Mouse (Mus musculus) gastrocnemius, postnatal 4 days (tissue): ENCODE measurements around the gene Ttf1. TPM values are rescaled to one million over a fixed set of nuclear protein-coding genes. Genes with fewer than 3 reads are reported as not detected.

Experiments used
- DNase-seq, 2 experiments: peaks; one replicate each; pipeline ENCODE4 v3.0.0; 2021 to 2022; ENCODE audit warnings: low spot score in 2 of 2, mixed read lengths in 2 of 2
- total RNA-seq, 2 experiments: library from RNA; stranded (reverse); gene quantifications; 2 replicates each; pipeline ENCODE4 v1.2.3; 2021

Ttf1 gene
- total RNA-seq, 2 experiments from 2014 or later, result 7.2 to 8.8 TPM

- DNase-seq, result no peak
These were observed 64.5 kb downstream of the Ttf1 start for GRCm38 (mm10) chr2:29124571-29124935.

DNA sequence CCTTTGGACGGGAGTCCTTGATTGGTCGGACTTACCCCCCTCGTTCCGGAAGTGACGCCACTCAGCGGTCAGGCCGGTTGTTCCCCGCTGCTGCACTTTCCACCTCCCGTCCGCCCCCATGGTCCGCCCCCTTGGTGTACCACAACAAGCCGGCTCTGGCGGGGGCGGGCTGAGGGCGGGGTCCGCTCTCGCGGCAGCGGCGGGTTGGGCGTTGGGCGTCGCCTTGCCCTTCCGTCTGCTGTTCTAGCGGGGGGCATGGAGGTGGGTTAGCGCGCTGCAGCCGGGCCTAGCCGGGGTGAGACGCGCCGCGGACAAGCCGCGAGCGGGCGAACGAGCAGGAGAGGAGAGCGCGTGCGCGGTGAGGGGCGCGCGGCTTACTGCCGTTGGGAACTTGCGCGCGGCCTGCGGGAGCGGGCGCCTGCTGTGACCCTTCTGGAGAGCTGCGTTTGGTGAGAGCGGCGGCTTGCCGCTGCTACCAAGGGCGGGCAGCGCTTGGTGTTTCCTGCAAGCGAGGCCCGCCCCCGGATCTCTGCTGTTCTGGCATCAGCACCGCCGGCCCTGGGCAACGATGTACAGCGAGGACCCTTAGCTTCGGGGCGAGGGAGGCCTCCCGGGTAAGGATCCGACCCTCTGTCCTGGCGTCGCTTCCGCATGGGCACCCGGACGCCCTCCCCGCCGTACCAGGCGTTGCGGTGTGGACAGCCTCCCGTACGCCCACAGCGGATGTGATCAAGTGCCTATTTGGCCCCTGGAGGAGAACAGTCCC, 65.1 kb downstream of the Ttf1 start:
- peak; percentile 95 to 99 for DNase-seq

DNA sequence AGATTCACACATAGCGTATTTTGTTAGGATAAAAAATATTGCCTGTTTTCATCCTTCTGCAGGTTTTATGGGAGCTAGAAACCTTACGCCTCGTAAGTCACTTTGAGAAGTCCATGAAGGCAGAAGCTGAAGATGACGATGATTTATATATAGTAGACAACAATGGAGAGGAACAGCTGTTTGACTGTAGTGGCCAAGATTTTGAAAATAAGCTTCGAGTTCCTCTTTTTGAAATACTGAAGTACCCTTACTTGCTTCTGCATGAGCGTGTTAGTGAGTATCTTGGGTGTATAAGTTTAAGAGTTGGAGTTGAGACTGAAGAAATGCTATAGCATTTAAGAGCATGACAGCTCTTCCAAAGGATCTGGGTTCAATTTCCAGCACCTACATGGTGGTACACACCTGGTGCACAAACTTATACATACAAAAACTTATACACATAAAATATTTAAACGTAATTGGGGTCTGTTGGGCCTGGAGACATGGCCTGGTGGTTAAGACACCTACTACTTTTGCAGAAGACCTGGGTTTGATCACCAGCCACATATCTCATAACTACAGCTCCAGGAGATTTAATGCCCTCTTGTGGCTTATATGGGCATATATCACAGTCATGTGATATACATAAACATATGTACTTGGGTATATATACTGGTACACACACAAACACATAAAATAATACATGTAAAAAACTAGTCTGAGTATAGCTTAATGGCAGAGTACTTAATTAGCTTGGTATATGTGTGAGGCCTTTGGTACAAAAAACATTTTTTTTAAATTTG, 70.2 kb downstream of the Ttf1 start:
- no peak for DNase-seq

- no peak for DNase-seq
These were observed 75.1 kb downstream of the Ttf1 start for GRCm38 (mm10) chr2:29135161-29135560.

Other genes with a start within 250 kb of the Ttf1 start
- 10 to 100 TPM; 25.1 to 27.1 TPM for gene Gtf3c4, start 219.9 kb upstream of the Ttf1 start, total RNA-seq
- gene Ddx31, start 219.9 kb upstream of the Ttf1 start, total RNA-seq, result 1 to 10 TPM; 4.6 to 7.8 TPM
- gene Barhl1, start 143.6 kb upstream of the Ttf1 start, total RNA-seq, result not detected
- gene Cfap77, start 5.2 kb upstream of the Ttf1 start, total RNA-seq, result under 1 TPM; 0.26 to 0.27 TPM
- 10 to 100 TPM; 32.7 to 35.2 TPM for gene Setx, start 63.9 kb downstream of the Ttf1 start, total RNA-seq
- 10 to 100 TPM; 11.3 to 13.0 TPM for gene Ntng2, start 192.7 kb downstream of the Ttf1 start, total RNA-seq